Mouse (Mus musculus) urinary bladder, postnatal 36 days (tissue): ENCODE data around the gene 4933427D14Rik.

Experiments
- DNase-seq, 2 experiments: peaks; one replicate each; pipeline ENCODE4 v3.0.0; 2022; ENCODE audit warnings: low spot score in 2 of 2, mixed read lengths in 1 of 2

The 4933427D14Rik gene

DNA sequence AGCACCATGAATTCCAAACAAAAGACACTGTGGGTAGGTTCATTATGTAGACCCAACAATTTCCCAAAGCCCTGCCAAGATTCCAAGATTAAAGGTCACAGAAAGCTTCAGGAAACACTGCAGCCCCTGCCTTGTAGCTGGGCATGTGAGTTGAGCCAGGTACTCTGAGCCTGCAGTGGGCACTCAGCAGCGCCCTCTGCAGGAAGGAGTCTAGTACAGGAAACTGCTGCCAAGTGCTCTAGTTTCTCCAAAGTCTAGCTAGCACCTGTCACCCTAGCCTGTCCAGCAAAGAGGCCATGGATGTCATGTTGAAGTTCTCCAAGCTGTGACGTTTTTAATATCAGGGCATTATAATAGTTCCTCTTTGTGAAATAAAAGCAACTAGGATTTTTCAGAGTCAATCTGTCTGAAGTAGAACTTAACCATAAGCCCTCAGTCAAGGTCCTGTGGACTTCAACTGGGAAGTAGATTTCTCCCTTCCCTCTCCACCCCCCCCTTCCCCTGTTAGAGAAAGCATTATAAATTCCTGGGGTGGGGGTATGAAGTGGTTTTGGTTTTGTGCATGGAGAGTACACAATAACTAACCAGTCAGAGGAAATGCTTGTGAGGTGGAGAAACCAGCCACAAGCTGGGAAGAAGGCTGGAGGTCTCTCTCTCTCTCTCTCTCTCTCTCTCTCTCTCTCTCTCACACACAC lies 61.9 kb downstream of the 4933427D14Rik start:
- no peak for DNase-seq

DNA sequence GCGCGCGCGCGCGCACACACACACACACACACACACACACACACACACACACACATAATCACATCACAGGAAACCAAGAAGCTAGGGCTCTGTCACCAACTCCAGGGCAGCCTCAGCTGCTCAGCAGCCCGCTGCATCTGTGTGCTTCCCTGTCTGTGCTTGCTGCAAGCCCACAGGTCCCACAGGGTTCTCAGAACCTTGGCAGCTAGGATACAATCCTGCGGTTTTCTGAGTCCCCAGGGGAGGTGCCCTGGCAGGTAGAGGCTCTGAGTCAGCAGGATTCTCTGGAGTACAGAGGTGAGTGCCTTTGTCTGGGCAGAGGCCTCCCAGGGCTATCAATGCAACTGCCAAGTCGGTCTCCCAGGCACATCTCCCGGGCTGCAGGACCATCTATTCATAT lies 64.4 kb downstream of the 4933427D14Rik start:
- DNase-seq = peak; percentile 59 to 64

DNA sequence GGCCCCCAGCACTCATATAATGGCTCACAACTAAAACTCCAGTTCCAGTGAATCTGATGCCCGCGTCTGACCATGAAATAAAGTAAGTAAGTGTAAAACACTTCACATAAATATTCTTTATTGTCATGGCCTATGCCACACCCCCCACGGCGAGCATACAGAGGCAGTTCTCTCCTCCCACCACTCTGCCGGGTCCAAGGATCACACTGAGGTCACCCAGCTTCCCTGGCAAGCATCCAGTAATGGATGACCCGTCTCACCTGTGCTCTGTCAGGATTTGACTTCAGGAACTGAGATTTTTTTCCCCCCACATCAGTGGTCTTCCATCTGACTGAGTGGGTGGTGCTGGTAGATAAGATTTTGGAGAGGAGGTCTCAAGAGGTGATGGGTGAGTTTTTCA lies 67.1 kb downstream of the 4933427D14Rik start:
- no peak for DNase-seq

DNA sequence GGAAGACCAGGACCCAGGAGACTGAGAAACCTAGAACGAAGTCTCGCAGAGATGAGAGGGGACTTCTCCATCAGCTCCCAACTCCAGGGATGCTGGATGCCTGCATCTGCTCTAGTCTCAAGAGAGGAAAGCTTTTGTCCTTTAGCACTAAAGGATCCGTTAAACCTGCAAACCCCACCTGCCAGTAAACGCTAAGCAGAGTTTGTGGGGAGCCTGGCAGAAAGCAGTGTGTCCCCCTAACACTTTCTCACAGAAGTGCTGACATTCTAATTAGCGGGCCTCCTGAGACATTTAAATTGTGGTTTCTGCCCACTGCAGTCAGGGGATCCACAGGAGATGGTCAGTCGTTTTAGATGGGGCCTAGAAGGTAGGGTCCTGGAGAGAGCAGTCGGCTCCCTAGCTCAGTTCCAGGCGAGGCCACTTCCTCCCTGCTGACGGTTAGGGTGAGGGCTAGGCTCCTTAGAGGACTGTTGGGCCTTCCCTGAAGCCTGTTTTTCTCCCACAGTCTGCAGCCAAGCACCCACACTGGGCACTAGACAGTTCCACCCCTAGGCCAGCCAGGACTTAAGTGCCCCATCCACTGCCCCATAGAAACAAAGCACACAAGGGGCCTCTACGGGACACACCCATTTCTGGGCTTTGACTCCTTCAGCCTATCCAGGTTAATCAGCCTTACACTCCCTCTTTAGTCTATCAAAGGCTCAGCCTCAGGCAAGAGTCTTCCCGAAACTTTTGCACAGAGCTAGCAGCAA lies 70.9 kb downstream of the 4933427D14Rik start:
- no peak for DNase-seq

DNA sequence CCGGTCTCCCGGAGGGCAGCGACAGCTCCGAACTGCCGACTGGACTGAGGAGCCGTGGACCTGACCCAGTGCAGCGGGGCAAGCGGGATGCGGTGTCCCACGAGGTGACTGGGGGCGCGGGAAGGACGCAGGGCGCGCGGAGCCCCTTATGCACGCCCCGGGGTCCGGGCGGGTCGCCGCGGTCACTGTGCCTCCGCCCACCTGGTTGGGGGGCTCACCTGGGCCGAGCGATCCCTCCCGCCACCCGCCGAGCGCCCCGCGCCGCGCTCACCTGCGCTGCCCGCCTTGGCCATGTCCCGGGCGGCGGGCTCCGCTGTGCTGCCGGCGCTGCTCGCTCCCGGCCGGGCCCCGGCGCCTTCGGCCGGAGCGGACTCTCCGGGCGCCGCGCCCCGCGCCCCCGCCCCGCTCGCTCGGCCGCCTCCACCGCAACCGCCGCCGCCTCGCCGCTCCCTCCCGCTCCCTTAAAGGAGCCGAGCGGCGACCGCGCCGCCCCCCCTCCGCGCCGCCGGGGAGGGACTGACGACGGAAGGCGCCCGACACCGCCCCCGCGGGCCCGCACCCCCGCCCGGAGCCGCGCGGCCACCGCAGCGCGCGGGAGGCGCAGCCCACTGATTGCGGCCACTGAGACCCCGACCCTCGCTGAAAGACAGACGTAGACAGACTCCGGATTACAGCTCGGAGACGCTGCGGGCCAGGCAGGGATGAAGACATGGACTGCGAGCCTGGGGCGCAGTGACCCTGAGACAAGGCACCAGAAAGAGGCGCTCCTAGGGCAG lies 71.7 kb downstream of the 4933427D14Rik start, which contains the start of gene Pitpnm3:
Gene Pitpnm3, minus strand, starts transcription at position 396 of the 776 bp plus-strand sequence.
- no peak for DNase-seq

DNA sequence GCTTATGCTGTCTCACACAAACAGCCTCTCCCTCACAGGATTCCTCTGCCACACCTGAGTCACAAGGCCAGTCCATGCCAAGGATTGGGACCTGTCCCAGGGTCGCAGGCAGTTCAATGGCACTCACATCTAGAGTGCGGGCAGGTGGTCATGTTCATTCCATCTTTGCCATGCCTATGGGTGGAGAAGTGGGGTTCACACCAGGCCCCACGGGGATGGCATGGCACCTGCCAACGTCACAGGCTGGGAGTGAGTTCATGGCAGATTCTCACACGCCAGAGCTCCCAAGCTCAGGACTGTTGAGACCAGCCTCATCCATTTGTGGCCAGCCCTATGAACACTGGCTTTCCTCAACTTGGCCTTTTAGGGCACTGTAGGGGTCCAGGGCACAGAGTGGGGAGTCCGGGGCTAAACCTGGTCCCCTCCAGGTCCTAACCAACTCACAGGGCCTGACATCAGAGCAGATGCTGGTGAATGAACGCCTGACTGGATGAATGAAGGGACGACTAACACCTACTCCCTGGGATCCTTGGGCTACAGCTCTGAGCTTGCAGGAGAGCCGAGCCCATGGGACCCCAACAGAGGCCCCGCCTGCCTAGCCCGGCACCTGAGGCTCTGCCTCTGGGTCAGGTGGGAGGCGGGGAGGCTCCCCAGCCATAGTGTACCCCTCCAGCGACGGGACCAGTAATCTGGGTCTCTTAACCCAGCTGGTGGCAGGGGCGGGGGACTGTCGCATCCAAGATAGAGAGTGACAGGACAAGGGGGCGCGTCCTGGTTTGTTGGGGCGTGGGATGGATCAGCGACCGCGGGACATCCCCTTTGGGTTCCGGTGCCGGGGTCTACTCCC lies 72.5 kb downstream of the 4933427D14Rik start:
- DNase-seq = no peak

DNA sequence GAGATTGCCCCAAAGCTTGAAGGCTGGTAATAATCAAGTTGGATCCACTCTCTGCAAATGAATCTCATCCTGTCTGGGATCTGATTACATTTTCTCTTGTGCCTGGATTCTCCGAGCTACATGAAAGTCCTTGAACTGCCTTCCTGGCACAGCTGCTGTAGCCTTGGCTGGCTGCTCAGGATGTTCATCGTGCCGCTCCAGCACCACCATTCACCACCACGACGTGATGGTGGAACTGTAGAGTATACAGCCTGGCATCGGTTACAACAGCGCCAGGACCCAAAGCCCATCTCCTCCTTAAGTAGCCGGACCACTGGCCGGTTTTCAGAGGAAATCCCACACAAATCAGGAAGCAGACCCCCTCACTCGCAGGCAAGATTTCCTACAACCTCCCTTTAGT lies 74.2 kb downstream of the 4933427D14Rik start:
- no peak for DNase-seq

DNA sequence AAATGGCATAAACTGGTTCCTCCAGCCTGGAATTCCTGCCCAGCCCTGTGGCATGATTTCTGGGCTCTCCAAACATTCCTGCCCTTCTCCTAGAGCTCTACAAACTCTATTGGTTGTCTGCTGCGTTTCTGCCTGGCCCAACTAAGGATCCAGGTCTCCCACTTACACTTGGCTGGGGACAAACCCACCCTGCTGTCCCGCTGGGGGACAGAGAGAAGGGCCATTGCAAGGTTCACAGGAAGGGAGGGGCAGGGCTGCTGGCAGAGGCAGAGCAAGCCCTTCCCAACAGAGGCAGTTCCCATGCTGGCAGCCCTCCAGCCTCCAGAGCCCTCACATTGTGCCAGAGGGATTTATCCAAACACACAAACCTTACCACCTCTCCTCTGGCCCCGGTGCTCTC lies 75.0 kb downstream of the 4933427D14Rik start:
- peak in 1 of 2 experiments; percentile 64 for DNase-seq

DNA sequence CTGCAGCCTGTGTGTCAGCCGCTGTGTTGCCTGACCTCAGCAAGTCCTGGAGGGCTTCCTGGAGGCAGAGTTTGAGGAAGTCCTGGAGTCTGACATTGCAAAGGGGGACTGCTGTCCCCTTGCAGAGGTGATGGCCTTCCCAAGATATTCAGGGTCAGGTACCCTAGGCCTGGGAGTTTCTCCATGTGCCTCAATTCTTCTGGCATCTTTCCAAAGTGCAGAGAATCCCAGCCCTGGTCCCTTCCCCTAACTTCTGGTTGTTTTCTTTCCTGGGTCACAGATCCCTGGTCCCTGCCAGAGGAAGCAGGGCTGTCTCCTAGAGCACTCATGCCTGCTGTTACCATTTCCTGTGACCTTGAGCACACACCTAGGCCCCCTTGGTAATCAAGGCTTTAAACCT lies 75.6 kb downstream of the 4933427D14Rik start:
- no peak for DNase-seq

DNA sequence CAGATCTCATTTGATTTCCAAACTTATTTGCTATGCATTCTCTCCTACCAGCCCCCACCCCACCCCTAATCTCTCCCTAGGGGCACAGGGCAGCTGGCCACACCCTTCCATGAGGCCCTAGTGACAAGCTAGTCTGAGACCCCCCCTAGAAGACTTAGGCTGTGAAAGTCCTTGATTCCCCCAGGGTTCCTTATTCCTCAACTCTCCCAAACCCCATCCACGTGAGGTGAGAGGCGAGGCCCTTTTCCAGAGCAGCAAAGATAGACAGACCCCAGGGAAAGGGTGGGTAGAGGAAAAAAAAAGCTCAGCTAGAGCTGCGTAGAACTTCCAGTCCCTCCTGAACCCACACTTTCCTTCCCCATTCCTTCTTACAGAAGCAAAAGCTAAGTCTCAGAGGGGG lies 76.4 kb downstream of the 4933427D14Rik start:
- DNase-seq = no peak

DNA sequence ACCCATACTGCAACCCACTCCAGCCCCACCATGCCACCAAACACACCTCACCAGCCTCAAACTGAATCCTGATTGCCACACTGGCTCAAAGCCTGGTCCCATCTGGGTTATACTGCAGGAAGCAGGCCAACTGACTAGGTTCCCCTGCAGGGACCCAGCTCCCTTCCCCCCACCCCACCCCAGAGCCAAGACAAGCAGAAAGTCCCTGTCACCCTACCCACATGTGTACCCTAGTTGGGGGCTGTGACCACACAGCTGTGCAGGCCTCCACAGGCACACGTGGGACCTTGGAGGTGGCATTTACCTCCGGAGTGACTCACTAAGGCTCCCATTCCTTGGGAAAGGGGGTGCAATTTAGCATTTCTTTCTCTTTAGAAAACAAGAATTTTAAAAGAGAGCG lies 76.8 kb downstream of the 4933427D14Rik start:
- DNase-seq = no peak

DNA sequence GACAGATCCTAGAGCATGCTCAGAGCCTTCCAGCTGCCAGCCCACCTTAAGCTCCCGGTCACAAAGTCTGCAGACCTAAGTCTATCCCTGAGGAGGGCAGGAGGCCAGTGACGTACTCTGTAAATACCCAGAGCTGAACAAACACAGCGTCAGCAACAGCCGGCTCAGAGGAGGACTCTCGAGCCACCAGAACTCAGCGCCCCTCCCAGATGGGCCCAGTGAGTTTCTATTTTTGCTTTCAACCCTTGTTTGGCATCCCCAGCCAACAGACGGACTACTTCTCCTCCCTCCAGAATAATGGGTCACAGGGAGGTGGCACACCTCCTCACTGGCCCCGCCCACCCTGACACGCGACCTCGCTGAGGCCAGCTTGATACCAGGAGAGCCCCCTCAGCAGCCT lies 77.2 kb downstream of the 4933427D14Rik start:
- no peak for DNase-seq

DNA sequence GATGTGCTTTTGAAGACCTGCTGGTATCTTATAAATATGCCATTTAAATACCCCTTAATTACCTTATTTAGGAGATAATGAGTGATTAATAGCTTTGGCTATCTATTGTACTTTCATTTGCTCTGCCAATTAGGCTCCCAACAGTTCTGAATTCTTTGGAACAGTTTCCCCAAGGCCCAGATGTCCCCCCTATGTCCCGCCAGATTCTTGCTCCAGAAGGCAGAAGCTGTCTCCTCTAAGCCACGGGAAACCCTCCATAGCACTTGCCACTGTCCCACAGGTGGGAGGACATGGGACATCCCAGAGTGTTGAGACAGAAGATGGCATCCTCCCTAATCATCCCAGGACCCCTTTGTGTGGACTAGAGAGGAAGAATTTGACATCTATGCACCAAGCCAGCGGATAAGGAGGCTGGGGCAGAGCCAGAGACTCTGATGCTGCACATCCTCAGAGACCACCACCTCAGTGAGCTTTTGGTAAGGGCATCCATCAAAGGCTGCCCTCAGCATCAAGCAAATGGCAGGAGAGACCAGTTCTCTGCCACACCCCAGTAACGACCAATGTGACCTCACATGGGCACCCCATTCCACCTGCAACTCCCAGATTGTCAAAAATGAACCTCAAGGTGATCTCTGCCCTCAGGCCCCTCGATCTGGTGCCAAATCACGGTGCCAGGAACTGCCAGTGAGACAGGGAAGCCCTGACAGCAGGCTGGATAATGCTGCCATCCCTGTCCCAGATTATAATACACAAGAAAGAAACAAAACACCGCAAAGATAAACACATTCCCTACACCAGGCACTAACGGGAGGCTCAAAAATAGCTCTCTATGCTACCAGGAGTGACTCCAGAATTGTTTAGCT lies 78.0 kb downstream of the 4933427D14Rik start:
- no peak for DNase-seq

DNA sequence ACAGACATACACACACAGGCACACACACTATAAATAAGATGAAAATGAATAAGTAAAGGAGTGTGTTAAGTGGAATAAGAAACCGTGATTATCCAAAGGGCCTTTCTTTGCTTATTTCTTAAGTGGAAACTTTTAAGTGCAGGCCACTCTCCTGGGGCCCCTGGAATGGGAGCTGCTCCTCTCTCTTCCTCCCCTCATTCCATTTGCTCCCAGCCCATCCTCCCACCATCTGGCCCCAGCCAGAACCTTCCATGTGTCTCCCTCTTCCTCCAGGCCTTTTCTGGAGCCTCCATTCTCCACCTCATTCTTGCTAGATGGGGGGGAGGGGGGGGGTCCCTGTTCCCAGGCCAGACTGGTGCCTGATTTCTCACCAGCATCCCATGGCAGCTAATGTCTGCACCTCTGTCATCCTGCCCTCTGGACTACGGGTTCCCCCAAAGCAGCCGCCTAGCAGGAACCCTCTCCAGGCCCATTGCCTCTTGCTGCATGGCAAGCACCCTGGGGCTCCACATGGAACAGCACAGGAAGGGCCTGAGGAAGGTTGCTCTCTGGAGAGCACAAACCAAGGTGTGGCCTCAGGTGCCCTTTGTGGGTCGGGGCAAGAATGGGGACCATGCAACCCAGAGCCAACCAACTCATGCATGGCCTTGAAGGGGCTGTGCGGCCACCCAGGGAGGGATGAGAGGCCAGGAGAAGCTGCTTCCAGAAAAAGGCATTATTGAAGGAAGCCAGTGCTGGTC lies 79.6 kb downstream of the 4933427D14Rik start:
- DNase-seq = no peak

DNA sequence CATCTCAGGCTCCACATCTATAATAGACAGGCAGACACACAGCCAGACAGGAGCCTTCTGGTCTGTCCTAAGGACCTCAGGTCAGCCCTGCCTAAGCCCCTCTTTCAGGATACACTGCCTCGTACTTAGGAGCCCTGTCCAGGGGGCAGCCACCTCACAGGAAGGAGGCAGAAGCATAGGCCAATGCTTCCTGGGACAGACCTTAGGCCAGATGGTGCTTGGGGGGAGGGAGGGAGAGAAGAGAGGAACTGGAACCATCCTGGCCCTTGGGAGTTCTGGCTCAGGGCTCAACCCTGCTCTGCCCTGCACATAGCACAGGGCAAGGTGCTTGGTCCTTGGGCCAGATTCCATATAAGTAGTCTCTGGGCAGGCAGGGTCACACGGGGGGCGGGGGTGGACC lies 81.5 kb downstream of the 4933427D14Rik start:
- no peak for DNase-seq

DNA sequence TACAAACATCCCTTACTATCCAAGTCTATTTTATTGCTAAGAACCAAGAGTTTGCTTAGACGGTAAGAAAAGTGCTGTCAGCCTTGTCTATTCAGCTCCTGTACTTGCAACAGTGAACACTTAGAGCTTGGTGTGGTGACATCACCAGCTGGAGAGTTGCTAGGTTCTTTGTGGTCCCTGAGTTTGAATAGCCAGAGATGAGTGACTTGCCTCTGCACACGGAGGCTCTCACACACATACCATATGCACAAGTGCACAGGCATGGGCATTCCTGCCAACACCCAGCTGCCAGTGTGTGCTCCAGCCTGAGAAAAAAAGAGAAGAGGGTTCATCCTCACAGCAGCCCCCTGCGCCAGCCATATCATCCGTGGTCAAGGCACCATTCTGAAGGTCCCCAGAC lies 83.7 kb downstream of the 4933427D14Rik start:
- DNase-seq = no peak

DNA sequence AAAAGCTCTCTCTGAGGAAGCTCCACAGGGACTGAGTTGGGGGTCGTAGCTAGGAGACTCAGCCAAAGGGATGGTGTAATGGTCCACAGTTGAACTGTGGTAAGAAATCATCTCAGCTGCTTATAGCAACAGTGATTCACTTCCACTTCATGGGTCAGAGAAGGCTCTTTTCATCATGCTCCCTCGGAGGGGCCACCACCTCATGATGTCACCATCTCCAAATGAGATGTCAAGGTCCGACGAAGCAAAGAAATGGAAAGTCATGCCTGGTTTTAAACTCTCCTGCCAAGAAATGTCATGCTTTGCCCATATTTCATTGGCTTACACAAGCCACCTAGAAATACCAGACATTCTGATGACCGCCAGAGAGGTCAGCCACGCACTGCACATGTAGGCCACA lies 86.9 kb downstream of the 4933427D14Rik start:
- no peak for DNase-seq

DNA sequence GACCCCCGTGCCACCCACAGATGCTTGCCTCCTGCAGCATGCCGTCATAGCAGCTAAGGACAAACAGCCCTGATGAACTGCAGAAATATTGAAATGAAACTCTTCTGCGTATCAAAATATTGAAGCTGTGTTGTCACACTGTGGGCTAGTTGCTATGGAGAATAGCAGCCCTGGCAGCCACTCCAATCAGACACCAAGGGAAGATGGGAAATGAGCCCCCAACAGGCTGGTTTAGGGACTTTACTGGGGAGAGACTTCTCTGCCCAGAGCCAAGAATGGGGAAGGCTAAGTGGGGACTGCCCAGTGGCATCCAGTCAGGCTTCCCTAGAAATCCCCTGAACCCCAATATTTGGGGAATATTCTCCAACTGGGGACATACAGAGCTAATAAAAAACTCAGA lies 88.6 kb downstream of the 4933427D14Rik start:
- DNase-seq = no peak

DNA sequence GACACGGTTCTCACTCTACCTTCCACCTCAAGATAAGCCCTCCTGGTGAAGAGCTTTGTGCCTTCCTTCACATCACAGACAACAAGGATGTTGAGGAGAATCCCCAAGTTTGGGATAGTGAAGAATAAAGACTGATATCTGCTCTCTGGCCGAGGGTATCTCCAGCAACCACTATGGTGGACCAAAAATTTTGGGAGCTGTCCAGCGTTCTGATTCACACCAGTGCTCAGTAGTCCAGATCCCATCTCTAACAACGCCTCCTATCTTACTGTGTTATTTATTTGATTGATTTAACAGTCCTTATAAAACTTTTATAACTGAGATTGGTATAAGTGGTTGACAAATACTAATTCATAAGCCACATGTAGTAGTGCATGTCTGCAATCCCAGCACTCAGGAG lies 94.0 kb downstream of the 4933427D14Rik start:
- DNase-seq = no peak

DNA sequence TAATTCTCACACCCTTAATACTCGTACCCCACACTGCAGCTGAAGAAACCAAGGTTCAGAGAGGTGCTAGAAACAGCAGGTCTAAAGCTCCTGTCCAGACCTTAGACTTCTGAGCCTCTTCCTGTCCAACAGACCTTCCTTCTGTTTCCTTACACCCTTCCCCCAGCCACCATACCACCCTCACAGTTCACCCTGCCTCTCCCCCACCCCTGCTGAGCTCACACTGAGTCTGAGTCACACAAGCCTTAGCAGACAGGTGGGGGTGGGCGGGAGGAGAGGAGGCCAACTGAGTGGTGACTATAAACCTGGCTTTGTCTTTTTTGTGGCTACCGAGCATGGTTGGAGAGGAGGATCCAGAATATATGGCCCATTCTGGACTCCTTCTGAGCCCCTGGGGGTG lies 96.5 kb downstream of the 4933427D14Rik start:
- DNase-seq = no peak
